ENCODE assay signal across 16 mouse cellular contexts in genomic region chr13:63291016-63291415, GRCm38 (mm10).
"Had no signal": no experiment of that assay in that cellular context is flagged by ENCODE, and none has a peak within 500 bp of the region (broad histone marks: within the 10 kb centered on the region; RNA-seq: fewer than 3 reads in every experiment).

No protein-coding gene starts in this region.

- H3K27ac ChIP-seq: left cerebral cortex, adult 2 months; liver, embryonic 15.5 days; midbrain, embryonic 10.5 days; neural tube, embryonic 15.5 days; stomach, postnatal 0 days had no signal

- H3K9ac ChIP-seq: kidney, embryonic 15.5 days; limb, embryonic 15.5 days; liver, embryonic 15.5 days; lung, embryonic 14.5 days; neural tube, embryonic 15.5 days had no signal

- H3K4me3 ChIP-seq: kidney, embryonic 15.5 days; left cerebral cortex, adult 2 months; limb, embryonic 15.5 days; liver, embryonic 15.5 days; midbrain, embryonic 10.5 days; myocyte; neural tube, embryonic 15.5 days had no signal

- DNase-seq: kidney, adult 2 months; kidney, postnatal 25 days; lung, embryonic 14.5 days; lung, postnatal 14 days; midbrain, embryonic 14.5 days; right cerebral cortex, adult 18-20 months; right cerebral cortex, postnatal 25 days; thymus, postnatal 4 days had no signal

- H3K27me3 ChIP-seq: kidney, embryonic 15.5 days; limb, embryonic 15.5 days; liver, embryonic 15.5 days; neural tube, embryonic 15.5 days had no signal
